Mouse (Mus musculus) bone marrow, adult 2 months (tissue): ENCODE data around the gene Ntn5.

Experiments
- CTCF ChIP-seq: fragments of 200-500 bp; IDR thresholded peaks from 2 replicates; pipeline ENCODE4 v1.5.1; 2011; ENCODE audit warnings: low read length, control low read depth; ENCODE audit not compliant: control insufficient read depth, insufficient read depth
- POLR2A ChIP-seq: fragments of 200-500 bp; IDR thresholded peaks from 2 replicates; pipeline ENCODE4 v1.6.1; 2011; ENCODE audit warnings: low read depth, mild to moderate bottlenecking, control low read depth, low read length, borderline replicate concordance; ENCODE audit not compliant: control insufficient read depth

- TF ChIP-seq CTCF (no peak), POLR2A (no peak)
These were observed 46.1 kb upstream of the Ntn5 start for GRCm38 (mm10) chr7:45637710-45638109.
